Mouse (Mus musculus): ENCODE measurements around the gene Olfr520.

DNA sequence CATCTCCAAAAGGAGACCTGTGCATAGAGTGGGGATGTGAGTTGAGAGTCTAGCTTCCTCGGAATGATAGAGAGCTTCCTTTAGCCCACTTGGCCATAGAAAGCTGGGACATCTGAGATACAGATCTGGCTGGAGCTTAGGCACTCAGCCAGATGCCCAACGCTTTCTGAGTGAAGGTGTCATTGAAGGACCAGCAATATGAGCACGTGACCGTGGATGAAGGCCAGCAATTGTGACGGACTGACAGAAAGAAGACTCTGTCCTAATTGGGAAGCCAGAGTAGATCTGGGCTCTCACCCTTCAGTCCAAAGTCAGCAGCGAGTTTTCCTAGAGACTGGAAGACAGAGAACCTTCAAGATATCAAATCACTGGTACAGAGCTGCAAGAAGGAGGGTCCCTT lies 22.4 kb upstream of the Olfr520 start:
- TF ChIP-seq POLR2A (IDR thresholded peaks at IDR 0.05; ENCODE audit: low read depth, low read length) (no peak), CTCF (IDR thresholded peaks at IDR 0.05; ENCODE audit: extremely low read depth, insufficient read depth, insufficient read length, insufficient replicate concordance) (no peak)

All from spleen, adult 2 months (tissue).